Mouse (Mus musculus): ENCODE results near the gene Gabrr1. TPM values are rescaled to one million over a fixed set of nuclear protein-coding genes. Genes with fewer than 3 reads are reported as not detected.
A peak's percentile ranks its signal among the peaks of the same experiment; 100 is the strongest.

Gabrr1 gene
- total RNA-seq, 1 experiment, result 0.89 TPM

DNA sequence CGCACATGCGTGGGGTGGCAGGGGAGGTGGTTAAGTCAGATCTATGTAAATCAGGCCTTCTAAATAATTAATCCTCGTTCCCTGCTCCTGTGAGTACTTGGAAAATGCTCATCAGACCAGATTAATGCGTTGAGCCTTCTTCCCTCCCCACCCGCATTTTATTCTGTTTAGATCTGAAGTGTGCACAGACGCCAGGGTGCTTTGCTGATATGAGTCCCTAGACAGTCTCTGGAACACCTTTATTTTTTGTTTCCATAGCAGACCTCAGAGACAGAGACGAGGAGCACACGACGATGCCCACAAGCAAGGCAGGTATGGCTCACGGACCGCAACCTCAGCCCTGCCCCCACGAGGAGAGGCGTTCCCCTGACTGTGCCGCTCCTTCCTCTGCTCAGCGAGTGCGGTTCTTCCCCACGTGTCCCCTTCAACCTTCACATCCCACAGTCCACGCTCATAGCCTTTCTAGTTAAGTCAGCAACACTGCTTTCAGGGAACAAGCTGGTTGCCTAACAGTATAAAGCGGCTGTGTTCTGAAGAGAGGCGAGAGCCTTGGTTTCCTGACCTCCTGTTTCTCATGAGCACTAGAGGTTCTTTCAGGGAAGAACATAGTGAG is 14.5 kb downstream of the Gabrr1 start:
- peaks cover 0 to 2% of the 10 kb centered on the region in 2 experiments; a peak in 1 of 4 replicates for H3K4me1 ChIP-seq (ENCODE audit: control insufficient read depth in 2 of 2, insufficient read depth in 2 of 2, low read length in 2 of 2, poor library complexity in 1 of 2)
- no peak overlapping the region for H3K27ac ChIP-seq (ENCODE audit: insufficient read depth, low read depth, low read length, poor library complexity, severe bottlenecking)
- in situ Hi-C loops (cut with MboI; ENCODE audit: low sequenced_read_pairs in 2 of 2, unreplicated experiment in 2 of 2), result loop anchor here in 1 of 2 experiments (25.0 kb wide), 1 partner anchor 141 kb away; the partner anchor contains the start of gene Pnrc1
- H3K4me3 ChIP-seq (ENCODE audit: insufficient read depth in 1 of 2, low read depth in 1 of 2, low read length in 2 of 2, poor library complexity in 1 of 2, severe bottlenecking in 1 of 2), result no peak overlapping the region; a peak in 1 of 4 replicates
- TF ChIP-seq MAFK (IDR thresholded peaks at IDR 0.05; ENCODE audit: insufficient read depth, low read depth, low read length) (no peak), ZNF384 (IDR thresholded peaks at IDR 0.05; ENCODE audit: low read depth, low read length) (no peak)
- DNase-seq (ENCODE audit: low read depth, low spot score), result no peak
- H3K9ac ChIP-seq (ENCODE audit: insufficient read depth, low read depth, low read length, poor library complexity, severe bottlenecking), result no peak overlapping the region; the same call in 1 of the 2 replicates
- H3K36me3 ChIP-seq (ENCODE audit: control insufficient read depth, insufficient read depth, low read length, poor library complexity, severe bottlenecking), result no peaks in the 10 kb centered on the region
- H3K9me3 ChIP-seq (ENCODE audit: control insufficient read depth, insufficient read depth, low read depth, low read length), result no peaks in the 10 kb centered on the region

DNA sequence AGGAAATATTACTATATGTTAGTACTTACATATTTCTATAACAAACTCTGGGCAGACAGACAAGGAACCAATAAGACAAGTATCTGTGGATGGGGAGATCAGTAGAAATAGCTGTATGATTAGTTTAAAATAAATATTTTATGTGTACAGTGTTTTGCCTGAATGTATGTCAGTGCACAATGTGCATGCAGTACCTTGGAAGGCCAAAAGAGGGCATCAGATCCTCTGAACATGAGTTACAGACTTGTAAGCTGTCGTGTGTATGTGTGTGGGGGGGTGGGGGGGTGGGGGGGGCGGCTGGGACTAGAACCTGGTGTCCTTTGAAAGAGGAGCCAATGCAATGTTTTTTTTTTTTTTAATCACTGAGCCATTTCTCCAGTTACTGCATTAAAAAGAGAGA is 15.5 kb downstream of the Gabrr1 start:
- peaks cover 0 to 2% of the 10 kb centered on the region in 2 experiments; a peak in 1 of 4 replicates for H3K4me1 ChIP-seq (ENCODE audit: control insufficient read depth in 2 of 2, insufficient read depth in 2 of 2, low read length in 2 of 2, poor library complexity in 1 of 2)
- H3K27ac ChIP-seq (ENCODE audit: insufficient read depth, low read depth, low read length, poor library complexity, severe bottlenecking), result no peak overlapping the region
- TF ChIP-seq CHD2 (IDR thresholded peaks at IDR 0.05; ENCODE audit: low read depth, low read length), result no peak
- TF ChIP-seq ZNF384 (IDR thresholded peaks at IDR 0.05; ENCODE audit: low read depth, low read length), result no peak
- TF ChIP-seq MAFK (IDR thresholded peaks at IDR 0.05; ENCODE audit: insufficient read depth, low read depth, low read length), result no peak
- no peak for TF ChIP-seq HCFC1 (IDR thresholded peaks at IDR 0.05; ENCODE audit: borderline replicate concordance, insufficient read depth, low read length)
- TF ChIP-seq ZC3H11A (IDR thresholded peaks at IDR 0.05; ENCODE audit: borderline replicate concordance, low read depth, low read length), result no peak
- no peaks in the 10 kb centered on the region for H3K9me3 ChIP-seq (ENCODE audit: control insufficient read depth, insufficient read depth, low read depth, low read length)
- H3K9ac ChIP-seq (ENCODE audit: insufficient read depth, low read depth, low read length, poor library complexity, severe bottlenecking), result no peak overlapping the region
- in situ Hi-C loops (cut with MboI; ENCODE audit: low sequenced_read_pairs in 2 of 2, unreplicated experiment in 2 of 2), result loop anchor here in 1 of 2 experiments (25.0 kb wide), 1 partner anchor 139 kb away; the partner anchor contains the start of gene Pnrc1
- no peaks in the 10 kb centered on the region for H3K36me3 ChIP-seq (ENCODE audit: control insufficient read depth, insufficient read depth, low read length, poor library complexity, severe bottlenecking)
- no peak overlapping the region for H3K4me3 ChIP-seq (ENCODE audit: insufficient read depth in 1 of 2, low read depth in 1 of 2, low read length in 2 of 2, poor library complexity in 1 of 2, severe bottlenecking in 1 of 2)
- DNase-seq (ENCODE audit: low read depth, low spot score), result no peak

DNA sequence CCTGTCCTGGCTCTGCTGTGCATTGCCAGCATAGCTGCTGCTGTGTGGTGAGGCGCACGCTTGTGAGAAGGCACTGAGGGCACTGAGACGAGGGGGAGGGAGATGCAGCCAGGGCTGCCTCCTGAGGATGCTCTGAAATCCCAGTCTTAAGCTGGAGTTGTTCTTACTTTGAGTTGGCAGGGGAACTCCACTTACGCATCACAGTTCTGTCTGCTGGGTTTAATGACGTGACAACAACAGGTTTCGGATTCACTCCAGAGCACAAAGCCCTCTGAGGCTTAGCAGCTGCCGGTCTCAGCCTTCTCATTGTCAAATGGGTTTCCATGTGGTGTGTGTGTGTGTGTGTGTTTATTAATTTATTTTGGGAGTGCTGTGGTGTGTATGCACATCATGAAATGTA is 16.8 kb downstream of the Gabrr1 start:
- DNase-seq (ENCODE audit: low read depth, low spot score), result no peak
- Histone ChIP-seq H3K36me3 (ENCODE audit: control insufficient read depth, insufficient read depth, low read length, poor library complexity, severe bottlenecking) (no peaks in the 10 kb centered on the region), H3K9me3 (ENCODE audit: control insufficient read depth, insufficient read depth, low read depth, low read length) (no peaks in the 10 kb centered on the region), H3K27ac (ENCODE audit: insufficient read depth, low read depth, low read length, poor library complexity, severe bottlenecking) (no peak overlapping the region), H3K9ac (ENCODE audit: insufficient read depth, low read depth, low read length, poor library complexity, severe bottlenecking) (no peak overlapping the region), H3K4me3 (ENCODE audit: insufficient read depth in 1 of 2, low read depth in 1 of 2, low read length in 2 of 2, poor library complexity in 1 of 2, severe bottlenecking in 1 of 2) (no peak overlapping the region), H3K4me1 (ENCODE audit: control insufficient read depth in 2 of 2, insufficient read depth in 2 of 2, low read length in 2 of 2, poor library complexity in 1 of 2) (peaks cover 0 to 2% of the 10 kb centered on the region in 2 experiments; a peak in 1 of 4 replicates)
- TF ChIP-seq ZNF384 (IDR thresholded peaks at IDR 0.05; ENCODE audit: low read depth, low read length), result no peak
- no peak for TF ChIP-seq ZC3H11A (IDR thresholded peaks at IDR 0.05; ENCODE audit: borderline replicate concordance, low read depth, low read length)
- no peak for TF ChIP-seq CHD2 (IDR thresholded peaks at IDR 0.05; ENCODE audit: low read depth, low read length)
- no peak for TF ChIP-seq HCFC1 (IDR thresholded peaks at IDR 0.05; ENCODE audit: borderline replicate concordance, insufficient read depth, low read length)
- no peak for TF ChIP-seq MAFK (IDR thresholded peaks at IDR 0.05; ENCODE audit: insufficient read depth, low read depth, low read length)
- in situ Hi-C loops (cut with MboI; ENCODE audit: low sequenced_read_pairs in 2 of 2, unreplicated experiment in 2 of 2), result loop anchor here in 1 of 2 experiments (25.0 kb wide), 1 partner anchor 138 kb away; the partner anchor contains the start of gene Pnrc1

GRCm38 (mm10) chr4:33152087-33153038 is 20.0 kb downstream of the Gabrr1 start:
- H3K9ac ChIP-seq (ENCODE audit: insufficient read depth, low read depth, low read length, poor library complexity, severe bottlenecking), result no peak overlapping the region
- no peaks in the 10 kb centered on the region for H3K9me3 ChIP-seq (ENCODE audit: control insufficient read depth, insufficient read depth, low read depth, low read length)
- no peak overlapping the region for H3K27ac ChIP-seq (ENCODE audit: insufficient read depth, low read depth, low read length, poor library complexity, severe bottlenecking)
- TF ChIP-seq MAFK (IDR thresholded peaks at IDR 0.05; ENCODE audit: insufficient read depth, low read depth, low read length) (no peak), HCFC1 (IDR thresholded peaks at IDR 0.05; ENCODE audit: borderline replicate concordance, insufficient read depth, low read length) (no peak), ZNF384 (IDR thresholded peaks at IDR 0.05; ENCODE audit: low read depth, low read length) (no peak), ZC3H11A (IDR thresholded peaks at IDR 0.05; ENCODE audit: borderline replicate concordance, low read depth, low read length) (no peak), CHD2 (IDR thresholded peaks at IDR 0.05; ENCODE audit: low read depth, low read length) (no peak)
- in situ Hi-C loops (cut with MboI; ENCODE audit: low sequenced_read_pairs in 2 of 2, unreplicated experiment in 2 of 2), result no loop called here
- H3K4me1 ChIP-seq (ENCODE audit: control insufficient read depth in 2 of 2, insufficient read depth in 2 of 2, low read length in 2 of 2, poor library complexity in 1 of 2), result no peaks in the 10 kb centered on the region
- DNase-seq (ENCODE audit: low read depth, low spot score), result no peak
- H3K36me3 ChIP-seq (ENCODE audit: control insufficient read depth, insufficient read depth, low read length, poor library complexity, severe bottlenecking), result no peaks in the 10 kb centered on the region
- H3K4me3 ChIP-seq (ENCODE audit: insufficient read depth in 1 of 2, low read depth in 1 of 2, low read length in 2 of 2, poor library complexity in 1 of 2, severe bottlenecking in 1 of 2), result peak overlapping the region in 1 of 2 experiments; percentile 16; a peak in 1 of 4 replicates
